Mouse (Mus musculus): Measurements from ENCODE around the gene Enthd1. TPM values are rescaled to one million over a fixed set of nuclear protein-coding genes. Genes with fewer than 3 reads are reported as not detected.

Enthd1 gene
- under 1 TPM in 1 of 2 experiments, not detected in 1; 0.42 TPM for total RNA-seq (2023)

GRCm38 (mm10) chr15:80565106-80565665, at the start of gene Enthd1:
Gene Enthd1, minus strand, starts transcription at chr15:80565156.

GRCm38 (mm10) chr15:80572291-80572690, 7.3 kb upstream of the Enthd1 start, which contains the start of gene Grap2:
Gene Grap2, plus strand, starts transcription at chr15:80572594.

Other genes with a start within 250 kb of the Enthd1 start
- 100 to 1,000 TPM; 158 to 187 TPM for gene Grap2, start 7.4 kb upstream of the Enthd1 start, total RNA-seq (2023)
- gene Fam83f, start 106.7 kb upstream of the Enthd1 start, total RNA-seq (2023) = under 1 TPM; 0.18 to 0.35 TPM
- gene Tnrc6b, start 146.2 kb upstream of the Enthd1 start, total RNA-seq (2023) = 100 to 1,000 TPM; 198 to 199 TPM